Mouse (Mus musculus) erythroblast, embryonic 14.5 days (primary cell): ENCODE data around the gene Pgf.

Experiments used
- GATA1 ChIP-seq: IDR thresholded peaks from 2 replicates; pipeline ENCODE4 v1.6.1; 2012; ENCODE audit warnings: low read length, inconsistent platforms, mixed read lengths
- TAL1 ChIP-seq: IDR thresholded peaks from 3 replicates; pipeline ENCODE4 v1.6.1; 2012; ENCODE audit warnings: low read length, inconsistent platforms, mixed read lengths

GRCm38 (mm10) chr12:85201830-85202147 lies 24.2 kb upstream of the Pgf start:
- TF ChIP-seq GATA1 (no peak), TAL1 (no peak)
